Mouse (Mus musculus): ENCODE results near the gene Ift122.
A peak's percentile ranks its signal among the peaks of the same experiment; 100 is the strongest.
"Not testable (repeated sequence)": the region's sequence is repeated elsewhere in the genome, so short reads cannot be mapped to it uniquely, and the experiment has no call there.

Gene Ift122

DNA sequence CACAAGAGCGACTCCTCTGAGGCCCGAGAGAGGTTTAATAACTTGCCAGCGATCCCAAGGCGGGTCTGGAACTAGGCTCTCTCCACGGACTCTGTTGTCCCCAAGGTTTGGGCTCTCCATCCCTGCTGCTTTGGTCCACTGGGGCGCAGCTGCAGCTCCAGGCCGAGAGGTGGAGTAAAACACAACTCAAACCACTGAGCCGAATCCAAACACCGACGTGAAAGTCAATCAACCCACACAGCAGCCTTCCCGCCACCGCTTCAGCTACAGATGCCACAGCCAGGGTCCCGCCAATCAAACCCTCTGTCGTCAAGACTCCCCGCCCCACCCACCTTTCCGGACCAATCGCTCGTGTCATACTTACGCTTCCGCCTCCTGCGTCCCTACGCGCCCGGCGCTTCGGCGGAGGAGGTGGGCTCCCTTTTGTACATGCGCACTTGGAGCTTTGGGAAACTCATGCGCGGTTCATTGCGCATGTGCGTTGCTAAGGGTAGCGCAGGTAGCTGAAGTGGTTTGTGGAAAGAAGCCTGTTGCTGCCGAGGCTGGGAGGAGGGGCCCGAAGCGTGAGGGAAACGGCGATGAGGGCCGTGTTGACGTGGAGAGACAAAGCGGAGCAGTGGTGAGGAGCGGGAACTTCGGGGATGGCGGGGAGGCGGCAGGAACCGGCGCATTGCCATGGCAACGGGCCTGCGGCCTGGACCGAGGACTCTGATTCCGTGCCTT, at the start of gene Ift122, which contains the start of gene Mbd4:
Gene Ift122 (plus strand): TSS at position 380 of the 723 bp plus-strand sequence.
Gene Mbd4 (minus strand): TSS at position 281 of the 723 bp plus-strand sequence.
- peak; percentile 100 for DNase-seq

DNA sequence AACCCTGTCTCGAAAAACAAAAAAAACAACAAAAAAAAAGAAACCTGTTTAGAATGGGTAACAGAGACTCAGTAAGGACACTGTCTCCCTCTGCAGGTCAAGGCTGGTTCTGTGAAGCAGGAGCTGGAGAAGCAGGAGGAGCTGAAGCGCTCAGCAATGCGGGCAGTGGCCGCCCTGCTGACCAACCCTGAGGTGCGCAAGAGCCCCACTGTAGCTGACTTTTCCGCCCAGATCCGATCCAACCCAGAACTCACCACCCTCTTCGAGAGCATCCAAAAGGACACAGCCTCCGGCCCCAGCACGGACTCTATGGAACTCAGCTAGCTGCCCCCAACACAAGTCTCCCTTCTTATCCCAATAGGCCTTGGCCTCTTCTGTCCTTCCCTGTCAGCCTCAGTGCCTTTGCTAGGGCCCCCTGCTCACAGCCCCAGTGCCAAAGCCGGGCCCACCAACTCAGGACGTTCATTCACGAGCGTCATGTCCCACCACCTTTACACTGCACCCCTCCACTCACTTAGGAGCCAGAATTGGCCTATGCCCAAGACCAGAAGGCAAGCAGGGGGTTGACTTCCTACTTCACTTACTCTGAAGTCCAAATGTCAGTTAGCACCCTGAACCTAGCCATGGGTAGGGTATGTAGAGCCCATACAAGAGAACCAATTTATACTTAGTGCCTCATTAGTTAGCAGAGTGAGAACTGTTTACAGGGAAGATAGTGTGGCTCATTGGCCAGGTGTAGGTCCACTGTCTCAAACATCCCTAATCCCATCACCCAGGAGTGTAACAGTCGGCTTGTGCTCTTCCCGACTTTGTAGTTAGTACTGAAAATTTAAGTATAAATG, 49.5 kb upstream of the Ift122 start:
- DNase-seq, result peak; percentile 72

DNA sequence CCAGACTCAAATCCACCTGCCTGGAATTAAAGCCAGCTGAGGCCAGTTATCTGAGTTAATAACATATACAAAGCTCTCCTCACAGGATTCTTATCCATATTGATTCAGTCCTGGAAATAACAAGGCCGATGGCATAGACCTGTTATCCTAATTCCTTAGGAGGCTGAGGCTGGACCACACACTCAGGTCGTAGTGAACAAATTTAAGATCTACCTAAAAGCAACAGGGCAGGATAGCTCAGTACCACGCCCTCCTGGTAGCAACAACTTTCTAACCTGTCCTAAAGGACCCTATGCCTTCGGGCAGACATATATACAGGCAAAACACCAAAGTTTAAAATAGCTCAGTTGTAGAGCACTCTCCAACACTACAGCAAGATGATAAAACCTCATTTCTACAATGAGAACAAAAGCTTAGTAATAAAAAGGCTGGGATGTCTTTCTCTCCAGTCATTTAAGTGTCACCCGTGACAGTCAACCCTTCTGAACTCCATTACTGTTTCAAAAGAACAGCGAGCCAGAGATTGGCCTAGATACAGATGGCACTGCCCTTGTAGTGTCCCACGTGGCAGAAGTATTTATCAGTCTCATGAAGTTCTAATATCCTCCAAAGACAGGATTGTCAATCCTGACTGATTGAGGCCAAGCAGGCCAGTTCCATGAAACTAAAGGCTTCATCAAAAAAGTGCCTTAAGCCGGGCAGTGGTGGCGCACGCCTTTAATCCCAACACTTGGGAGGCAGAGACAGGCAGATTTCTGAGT, 48.7 kb upstream of the Ift122 start:
- no peak for DNase-seq

DNA sequence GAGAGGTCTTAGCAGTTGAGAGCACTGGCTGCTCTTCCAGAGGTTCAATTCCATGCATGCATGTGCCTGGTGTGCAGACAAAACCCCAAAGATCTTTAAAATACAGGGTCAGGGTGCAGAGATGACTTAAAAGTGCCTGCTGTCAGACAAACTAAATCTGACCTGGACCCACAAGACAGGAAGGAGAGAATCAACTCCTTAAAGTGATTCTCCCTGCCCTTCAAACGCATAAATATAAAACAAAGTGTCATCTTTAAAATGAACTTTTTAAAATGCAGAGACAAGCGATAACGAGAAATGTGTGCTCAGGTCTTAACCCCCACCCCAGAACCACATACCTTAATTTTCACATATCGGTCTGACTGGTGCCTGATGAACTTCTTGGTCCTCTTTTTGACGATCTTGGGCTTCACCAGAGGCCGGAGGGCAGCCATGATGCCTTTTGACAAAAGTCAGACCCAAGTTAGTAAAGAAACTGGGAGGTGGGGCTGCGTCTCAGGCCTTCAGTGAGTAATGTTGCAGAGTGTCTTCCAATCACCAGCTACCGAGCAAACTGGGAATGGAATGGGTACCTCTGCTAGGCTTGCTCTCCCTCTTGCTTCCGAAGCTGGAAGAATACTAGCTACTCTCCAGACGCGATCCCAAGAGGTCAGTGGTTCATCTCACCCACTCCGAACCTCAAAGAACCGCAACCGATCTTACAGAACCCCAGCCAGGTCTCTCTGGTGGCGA, 45.6 kb upstream of the Ift122 start:
- no peak for DNase-seq

DNA sequence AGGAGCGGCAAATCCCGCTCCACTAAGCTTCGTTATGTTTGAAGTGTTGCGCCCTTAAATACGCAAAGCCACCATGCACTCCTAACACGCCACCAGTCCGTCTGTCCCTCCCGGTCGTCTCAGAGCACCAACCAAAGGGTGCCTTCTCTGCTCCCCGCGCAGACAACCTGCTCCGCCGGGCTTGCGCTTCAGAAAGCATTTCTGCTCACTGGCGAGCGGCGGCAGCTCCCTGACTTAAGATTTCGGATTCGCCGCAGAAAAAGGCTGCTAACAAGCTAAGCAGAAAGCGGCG, 45.1 kb upstream of the Ift122 start:
- no peak for DNase-seq

DNA sequence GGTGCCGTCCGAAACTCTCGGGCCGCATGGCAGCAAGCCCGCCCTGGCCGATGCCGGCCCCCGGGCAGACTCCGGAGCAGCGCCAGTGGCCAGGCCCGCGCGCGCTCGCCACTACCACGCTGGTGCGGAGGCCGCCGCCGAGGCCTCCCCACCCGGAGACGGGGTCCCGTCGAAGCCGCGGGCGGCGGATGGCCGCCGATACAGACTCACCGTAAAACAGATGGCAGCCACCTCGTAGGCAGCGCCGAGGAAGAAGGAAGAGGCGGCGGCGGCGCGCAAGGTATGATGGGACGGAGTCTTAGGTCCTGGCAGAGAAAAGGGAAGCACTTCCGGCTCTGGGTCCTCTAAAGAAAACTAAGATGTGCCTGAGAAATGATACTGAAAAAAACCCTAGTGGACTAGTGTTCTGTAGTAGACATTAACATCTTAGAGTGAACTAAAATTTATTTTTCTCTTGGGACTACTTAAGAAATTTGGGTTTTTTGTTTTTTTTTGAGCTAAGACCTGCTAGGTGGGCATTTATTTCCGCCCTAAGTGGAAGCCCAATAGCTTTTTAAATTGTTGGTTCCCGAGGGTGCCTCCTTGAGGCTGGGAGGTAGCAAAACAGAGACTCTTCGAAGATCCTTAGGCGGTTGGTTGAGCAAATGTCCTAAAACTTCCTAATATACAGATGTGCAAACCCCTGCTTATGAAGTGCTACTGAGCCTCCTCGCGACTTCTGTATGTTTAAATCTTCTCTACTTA, 44.6 kb upstream of the Ift122 start, which contains the start of gene Rpl32:
Gene Rpl32 (minus strand): TSS at position 260 of the 744 bp plus-strand sequence.
- DNase-seq, result peak; percentile 90

DNA sequence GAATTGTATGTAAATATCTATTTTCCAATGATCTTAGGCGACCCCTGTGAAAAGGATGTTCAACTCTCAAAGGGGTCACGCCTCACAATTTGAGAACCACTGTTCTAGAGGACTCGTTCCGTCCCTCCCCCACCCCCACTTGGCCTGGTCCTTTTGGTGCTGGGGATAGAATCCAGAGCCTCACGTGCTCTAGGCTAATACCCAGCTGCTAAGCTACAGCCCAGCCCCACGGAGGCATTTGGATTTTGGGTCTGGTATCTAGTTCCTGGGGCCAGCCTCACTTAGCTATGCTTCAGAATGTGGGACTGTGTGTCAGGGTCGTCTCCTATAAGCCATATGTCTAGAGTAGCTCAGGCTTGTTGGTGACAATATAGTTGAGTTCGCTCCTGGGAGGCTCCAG, 41.7 kb upstream of the Ift122 start:
- DNase-seq, result no peak

DNA sequence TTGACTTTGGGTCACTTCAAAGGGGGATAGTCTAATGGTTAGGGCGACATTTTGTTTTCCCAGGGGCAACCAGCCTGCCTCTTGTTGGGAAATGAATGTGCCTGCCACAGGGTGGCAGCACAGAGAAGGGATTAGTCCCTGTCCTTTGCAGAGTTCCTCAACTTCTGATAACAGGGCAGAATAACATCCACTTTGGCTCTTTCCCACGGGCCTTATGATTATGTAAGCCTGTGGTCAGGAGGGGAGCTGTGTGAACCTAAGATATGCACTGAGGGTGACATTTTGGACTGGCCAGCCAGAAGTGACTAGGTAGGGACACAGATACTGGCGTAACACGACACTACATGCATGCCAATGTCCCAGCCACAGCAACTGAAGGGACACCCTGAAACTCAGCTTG, 39.2 kb upstream of the Ift122 start:
- peak; percentile 57 for DNase-seq

DNA sequence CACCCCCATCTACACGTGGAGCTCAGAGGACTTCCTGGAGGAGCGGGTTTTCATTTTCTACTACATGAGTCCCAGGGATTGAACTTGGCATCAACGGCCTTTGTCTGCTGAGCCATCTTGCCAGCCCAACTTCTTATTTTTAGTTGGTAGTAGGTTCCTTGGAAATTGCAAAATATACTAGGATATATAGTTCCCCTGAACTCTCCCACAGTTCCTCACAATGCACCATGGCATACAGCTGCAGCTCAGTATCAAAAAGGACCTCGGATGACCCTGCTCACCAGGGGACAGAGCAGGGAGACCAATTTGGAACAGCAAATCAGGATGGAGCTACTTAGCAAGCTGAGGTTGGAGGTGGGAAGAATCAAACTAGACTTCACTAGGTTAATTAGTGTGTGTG, 38.2 kb upstream of the Ift122 start:
- no peak for DNase-seq

DNA sequence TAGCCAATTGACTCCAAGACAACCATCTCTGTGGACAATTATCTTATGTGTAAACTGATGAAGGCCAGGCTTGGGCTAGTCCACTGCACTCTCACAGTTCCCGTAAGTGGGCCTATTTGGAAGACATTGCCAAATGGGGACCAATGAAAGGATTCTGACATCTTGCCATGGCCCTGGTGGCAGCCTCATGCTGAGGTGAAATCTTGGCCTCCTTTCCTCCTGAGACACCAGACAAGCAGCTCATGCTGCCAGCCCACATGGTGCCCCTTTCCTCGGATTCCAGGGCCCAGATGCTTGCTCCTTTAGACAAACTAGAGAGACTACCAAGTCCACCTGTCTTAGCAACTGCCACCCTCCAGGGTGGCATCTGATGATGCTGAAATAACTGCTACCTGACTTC, 35.1 kb upstream of the Ift122 start:
- DNase-seq, result no peak

DNA sequence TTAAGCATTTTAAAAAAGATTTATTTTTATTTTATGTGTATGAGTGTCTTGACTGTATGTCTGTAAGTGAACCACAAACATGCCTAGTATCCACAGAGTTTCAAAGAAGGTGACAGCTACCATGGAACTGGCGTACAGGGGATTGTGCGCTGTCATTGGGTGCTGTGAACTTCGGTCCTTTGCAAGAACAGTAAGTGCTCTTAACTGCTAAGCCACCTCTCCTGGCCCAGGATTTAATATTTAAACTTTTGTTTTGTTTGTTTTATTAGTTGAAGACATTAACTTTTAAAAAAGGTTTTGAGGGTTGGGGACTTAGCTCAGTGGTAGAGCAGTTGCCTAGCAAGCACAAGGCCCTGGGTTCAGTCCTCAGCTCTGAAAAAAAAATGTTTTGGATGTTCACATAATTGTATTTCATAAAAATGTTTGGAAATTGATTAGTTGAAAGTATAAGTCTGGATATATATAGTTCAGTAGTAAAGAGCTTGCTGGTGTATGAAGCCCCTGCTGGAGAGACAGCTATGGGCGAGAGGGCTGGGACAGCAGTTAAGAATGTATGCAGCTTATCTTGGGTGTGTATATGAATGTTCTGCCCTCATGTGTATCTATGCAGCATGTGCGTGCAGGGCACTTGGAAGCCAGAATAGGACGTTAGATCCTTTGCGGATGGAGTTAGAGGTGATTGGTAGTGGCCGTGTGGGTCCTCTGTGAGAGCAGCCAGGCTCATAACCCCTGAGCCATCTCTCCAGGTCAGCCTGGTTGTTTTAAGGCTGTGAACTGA, 31.9 kb upstream of the Ift122 start:
- DNase-seq, result no peak

DNA sequence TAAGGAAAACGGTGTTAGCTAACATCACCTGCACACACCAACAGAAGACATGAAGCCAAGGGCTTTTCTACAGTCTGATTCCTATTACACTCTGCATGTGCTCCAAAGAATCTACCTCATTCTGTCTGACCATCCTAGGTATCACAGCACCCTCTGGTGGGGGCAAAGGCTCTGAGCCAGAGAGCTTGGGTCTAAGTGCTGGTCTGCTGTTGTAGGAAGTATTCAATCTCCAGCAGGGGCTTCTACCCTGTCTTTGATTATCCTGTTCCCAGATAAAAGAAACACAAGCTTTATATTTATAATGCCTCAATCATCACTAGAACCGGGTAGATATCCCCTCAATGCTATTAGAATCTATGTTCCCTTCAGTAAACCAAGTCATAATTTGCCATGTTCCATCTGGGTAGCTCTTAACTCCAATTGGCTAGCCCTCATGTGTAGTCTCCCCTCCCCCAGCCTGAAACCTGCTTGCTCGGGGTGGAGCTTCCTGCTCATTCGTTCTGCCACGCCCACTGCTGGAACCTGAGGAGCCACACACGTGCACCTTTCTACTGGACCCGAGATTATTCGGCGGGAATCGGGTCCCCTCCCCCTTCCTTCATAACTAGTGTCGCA, 29.3 kb upstream of the Ift122 start:
- not testable (repeated sequence) for DNase-seq

DNA sequence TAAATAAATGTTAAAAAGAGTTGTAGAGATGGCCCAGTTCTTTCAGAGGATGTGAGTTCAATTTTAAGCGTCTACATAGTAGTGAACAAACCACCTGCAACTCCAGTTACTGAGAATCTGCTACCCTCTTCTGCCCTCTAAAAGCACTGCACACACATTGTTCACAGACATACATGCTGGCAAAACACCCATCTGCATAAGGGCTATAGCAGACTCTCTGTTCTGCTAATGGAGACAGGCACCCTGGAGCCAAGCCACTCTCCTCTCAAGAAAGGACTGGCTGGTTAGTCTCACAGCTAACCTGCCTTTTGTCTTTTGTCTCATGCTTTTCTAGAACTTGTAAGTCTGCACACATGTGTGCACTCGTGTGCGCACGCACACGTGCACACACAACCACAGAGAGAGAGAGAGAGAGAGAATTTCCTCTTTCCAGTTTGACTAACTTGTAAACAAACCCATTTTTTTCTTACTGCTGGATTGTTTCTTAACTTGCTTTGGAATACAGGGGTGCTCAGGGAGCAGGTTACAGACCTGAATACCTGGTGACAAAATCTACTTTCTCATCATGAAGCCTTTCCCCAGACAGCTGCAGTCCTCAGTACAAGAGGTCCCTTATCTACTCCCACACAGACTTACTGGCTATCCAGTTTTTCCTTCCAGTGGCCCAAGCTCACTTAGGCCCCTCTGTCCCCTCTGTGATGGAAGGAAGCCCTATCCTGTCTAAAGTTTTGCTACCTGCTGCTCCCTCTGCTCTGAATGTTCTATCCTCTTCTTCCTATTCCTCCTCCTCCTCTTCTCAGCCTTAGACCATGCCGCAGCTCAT, 22.3 kb upstream of the Ift122 start:
- no peak for DNase-seq

DNA sequence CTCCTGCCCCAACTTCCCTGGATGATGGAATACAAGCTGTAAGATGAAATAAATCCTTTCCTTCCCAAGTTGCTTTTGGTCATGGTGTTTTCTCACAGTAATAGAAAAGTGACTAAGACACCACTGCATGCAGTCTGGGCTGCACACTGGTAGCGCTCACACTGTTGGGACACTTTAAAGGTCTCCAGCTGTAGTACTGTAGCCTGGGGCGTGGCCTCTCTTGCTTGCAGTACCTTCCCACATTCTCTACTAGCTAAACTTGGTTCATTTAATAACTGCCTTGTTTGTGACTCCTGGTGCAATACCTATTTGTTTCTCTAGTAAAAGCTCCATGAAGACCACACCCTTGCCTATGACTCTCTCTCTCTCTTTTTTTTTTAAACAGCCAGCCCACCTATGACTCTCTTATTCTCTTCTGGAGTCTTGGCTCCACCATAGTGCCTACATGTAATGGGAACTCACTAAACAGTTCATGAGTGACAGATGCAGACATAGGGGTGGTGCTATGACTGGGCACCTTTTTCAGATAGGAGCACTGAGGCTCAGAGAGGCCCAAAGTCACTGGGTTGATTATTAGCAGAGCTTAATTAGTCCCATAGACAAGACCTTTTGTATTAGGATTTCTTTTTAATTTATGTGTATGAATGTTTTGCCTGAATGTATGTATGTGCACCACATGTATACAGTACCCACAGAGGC, 21.0 kb upstream of the Ift122 start:
- DNase-seq, result no peak

DNA sequence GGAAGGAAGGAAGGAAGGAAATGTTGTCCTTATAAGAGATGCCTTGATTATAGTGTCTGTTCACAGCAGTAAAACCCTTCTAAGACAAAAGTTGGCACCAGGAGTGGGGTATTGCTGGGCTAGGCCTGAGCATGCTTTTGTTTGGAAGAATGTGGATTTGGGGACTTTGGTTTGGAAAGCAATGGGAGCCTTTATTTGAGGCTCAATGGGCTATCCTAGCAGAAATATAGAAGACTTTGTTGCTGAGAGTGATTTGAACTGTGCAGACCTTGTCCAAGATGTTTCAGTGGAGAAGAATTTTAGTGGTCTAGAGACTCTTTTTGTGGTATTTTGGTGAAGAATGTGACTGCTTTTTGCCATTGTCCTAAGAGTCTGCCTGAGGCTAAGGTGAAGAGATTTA, 19.4 kb upstream of the Ift122 start:
- DNase-seq, result no peak

DNA sequence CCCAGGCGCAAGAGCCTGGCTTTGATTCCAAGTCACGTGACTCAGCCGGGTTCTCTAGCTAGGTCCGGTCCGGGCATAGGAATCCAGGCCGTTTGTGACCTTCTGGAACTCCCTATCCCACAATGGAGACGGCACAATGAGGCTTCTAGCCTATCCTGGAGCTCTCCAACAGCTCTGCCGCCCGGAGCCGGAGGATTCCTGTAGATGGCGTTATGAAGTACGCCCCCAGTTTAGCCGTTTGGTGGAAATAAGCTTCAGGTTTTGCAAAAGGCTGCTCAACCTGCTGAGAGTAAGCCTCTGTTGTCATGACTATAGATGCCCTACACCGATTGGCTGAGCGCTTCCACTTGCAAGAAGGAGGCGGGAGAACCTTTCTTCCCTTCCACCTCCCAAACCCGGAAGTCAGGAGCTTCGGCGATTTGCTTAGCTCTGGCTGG, 15.1 kb upstream of the Ift122 start, which contains the start of gene Efcab12:
Gene Efcab12 (minus strand): TSS at position 252 of the 437 bp plus-strand sequence.
- peak; percentile 88 for DNase-seq

DNA sequence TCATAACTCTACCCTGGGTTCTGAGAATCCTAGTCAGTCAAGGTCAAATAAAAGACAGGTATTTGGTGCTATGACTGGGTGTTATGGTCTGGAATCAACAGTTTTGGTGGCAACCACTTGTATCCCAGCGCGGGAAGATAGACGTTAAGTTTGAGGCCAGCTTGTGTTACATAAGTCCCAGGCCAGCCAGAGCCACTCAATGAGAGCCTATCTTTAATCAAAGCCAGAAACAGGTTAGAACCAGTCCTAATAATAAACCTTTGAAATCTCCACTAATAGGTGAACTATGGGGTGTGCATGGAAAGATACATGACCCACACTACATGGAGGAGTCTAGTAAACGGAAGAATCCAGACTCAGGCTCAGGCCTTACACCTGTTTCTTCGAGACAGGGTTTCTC, 14.5 kb upstream of the Ift122 start:
- DNase-seq, result no peak

DNA sequence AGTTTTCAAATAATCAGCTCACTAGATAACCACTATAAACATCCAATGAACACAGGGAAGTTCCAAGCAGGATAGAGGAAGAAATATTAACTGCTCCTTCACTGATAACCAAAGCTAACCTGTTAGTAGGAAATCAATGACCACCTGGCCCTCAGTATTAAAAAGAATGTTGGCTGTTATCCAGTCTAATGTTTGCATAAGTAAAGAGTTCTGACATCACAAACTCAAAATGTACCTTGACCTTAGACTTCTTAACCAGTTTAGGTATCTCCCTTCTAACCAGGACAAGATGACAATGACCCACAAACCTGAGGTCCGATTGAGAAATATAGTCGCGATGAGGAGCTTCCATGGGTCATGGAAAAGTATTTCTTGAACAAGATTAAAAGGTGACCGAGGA, 8.3 kb upstream of the Ift122 start:
- DNase-seq, result no peak

All from right cerebral cortex, adult 18-20 months (tissue).